Mouse (Mus musculus): Measurements from ENCODE around the gene Cyp2b19. TPM values are rescaled to one million over a fixed set of nuclear protein-coding genes. Genes with fewer than 3 reads are reported as not detected.

Gene Cyp2b19
- polyA plus RNA-seq, 1 experiment from 2014 or later, result not detected

Other genes with a start within 250 kb of the Cyp2b19 start
- gene Nlrp9a, start 222.1 kb upstream of the Cyp2b19 start, polyA plus RNA-seq (2015; fragmentation: Nextera tagmentation; extraction: Ambion mirVana), result not detected in 2 replicates
- gene Vmn1r185, start 138.7 kb upstream of the Cyp2b19 start, polyA plus RNA-seq (2015; fragmentation: Nextera tagmentation; extraction: Ambion mirVana), result not detected in 2 replicates
- not detected in 2 replicates for gene Cyp2b23, start 70.7 kb upstream of the Cyp2b19 start, polyA plus RNA-seq (2015; fragmentation: Nextera tagmentation; extraction: Ambion mirVana)
- gene Cyp2g1, start 51.8 kb downstream of the Cyp2b19 start, polyA plus RNA-seq (2015; fragmentation: Nextera tagmentation; extraction: Ambion mirVana), result not detected in 2 replicates
- 1.1 and 2.1 TPM in 2 replicates for gene Cyp2a5, start 78.2 kb downstream of the Cyp2b19 start, polyA plus RNA-seq (2015; fragmentation: Nextera tagmentation; extraction: Ambion mirVana)
- 1.2 and 1.9 TPM in 2 replicates for gene Cyp2a22, start 182.2 kb downstream of the Cyp2b19 start, polyA plus RNA-seq (2015; fragmentation: Nextera tagmentation; extraction: Ambion mirVana)